Mouse (Mus musculus): ENCODE data around the gene Gps2. TPM values are rescaled to one million over a fixed set of nuclear protein-coding genes. Genes with fewer than 3 reads are reported as not detected.
"Not testable (repeated sequence)": the region's sequence is repeated elsewhere in the genome, so short reads cannot be mapped to it uniquely, and the experiment has no call there.

Gps2 gene
- total RNA-seq, 2 experiments from 2014 or later, result 35.6 to 41.5 TPM

- H3K4me3 ChIP-seq, result no peak overlapping the region
- no peak overlapping the region for H3K27ac ChIP-seq
- DNase-seq (ENCODE audit: low spot score in 2 of 2), result no peak
- peak; percentile 43 for TF ChIP-seq CTCF (conservative IDR thresholded peaks at IDR 0.05)
Observed at GRCm38 (mm10) chr11:69950807-69951459, 37.2 kb downstream of the Gps2 start.

GRCm38 (mm10) chr11:69952274-69952673 lies 38.6 kb downstream of the Gps2 start:
- no peak for DNase-seq (ENCODE audit: low spot score in 2 of 2)
- H3K4me3 ChIP-seq, result no peak overlapping the region
- no peak; the same call in 1 of the 2 replicates for TF ChIP-seq CTCF (conservative IDR thresholded peaks at IDR 0.05)
- no peak overlapping the region for H3K27ac ChIP-seq

DNA sequence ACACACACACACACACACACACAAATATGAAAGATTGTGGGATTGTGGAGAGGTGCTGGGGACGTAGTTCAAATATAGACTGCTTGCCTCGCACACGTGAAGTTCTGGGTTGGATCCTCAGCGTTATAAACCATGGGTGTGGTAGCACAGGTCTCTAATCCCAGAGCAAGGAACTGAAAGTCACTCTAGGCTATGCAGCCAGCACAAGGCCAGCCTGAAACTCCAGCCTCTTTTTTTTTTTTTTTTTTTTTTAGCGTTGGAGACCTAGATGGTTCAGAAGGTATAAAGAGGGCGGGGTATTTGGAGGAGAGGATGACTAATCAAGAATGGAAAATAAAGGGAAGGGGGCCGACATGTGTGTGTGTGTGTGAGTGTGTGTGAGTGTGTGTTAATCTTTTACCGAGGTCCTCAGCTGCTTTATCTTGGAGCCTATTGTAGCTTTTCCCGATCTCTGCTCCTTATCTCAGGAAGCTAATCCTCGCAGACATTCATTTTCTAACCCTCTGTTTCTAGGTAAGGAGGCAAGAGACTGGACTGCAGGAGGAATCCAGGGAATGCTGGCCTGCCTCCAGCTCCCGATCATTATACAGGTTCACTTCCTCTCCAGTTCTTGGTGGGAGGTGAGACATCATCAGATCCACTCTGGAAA lies 39.7 kb downstream of the Gps2 start:
- no peak overlapping the region for H3K4me3 ChIP-seq
- TF ChIP-seq CTCF (conservative IDR thresholded peaks at IDR 0.05), result no peak
- DNase-seq (ENCODE audit: low spot score in 2 of 2), result no peak
- no peak overlapping the region for H3K27ac ChIP-seq

GRCm38 (mm10) chr11:69955618-69956017 lies 41.9 kb downstream of the Gps2 start:
- DNase-seq (ENCODE audit: low spot score in 2 of 2); H3K4me3 ChIP-seq; H3K27ac ChIP-seq: not testable (repeated sequence)

DNA sequence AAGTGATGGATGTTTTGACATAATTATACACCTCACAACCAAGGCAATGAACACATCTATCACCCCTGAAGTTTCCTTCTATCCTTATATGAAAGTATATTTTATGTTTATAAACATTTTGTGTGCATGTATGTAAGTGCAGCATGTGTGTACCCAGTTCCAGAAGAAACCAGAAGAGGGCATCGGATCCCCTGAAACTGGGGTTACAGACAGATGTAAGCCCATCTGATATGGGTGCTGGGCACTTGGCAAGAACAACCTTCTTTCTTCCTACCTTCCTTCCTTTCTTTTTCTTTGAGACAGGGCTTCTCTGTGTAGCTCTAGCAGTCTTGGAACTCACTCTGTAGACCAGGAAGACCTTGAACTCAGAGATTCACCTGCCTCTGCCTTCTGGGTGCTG lies 42.5 kb downstream of the Gps2 start:
- no peak overlapping the region for H3K27ac ChIP-seq
- TF ChIP-seq CTCF (conservative IDR thresholded peaks at IDR 0.05), result peak; percentile 43
- no peak overlapping the region for H3K4me3 ChIP-seq
- DNase-seq (ENCODE audit: low spot score in 2 of 2), result no peak

DNA sequence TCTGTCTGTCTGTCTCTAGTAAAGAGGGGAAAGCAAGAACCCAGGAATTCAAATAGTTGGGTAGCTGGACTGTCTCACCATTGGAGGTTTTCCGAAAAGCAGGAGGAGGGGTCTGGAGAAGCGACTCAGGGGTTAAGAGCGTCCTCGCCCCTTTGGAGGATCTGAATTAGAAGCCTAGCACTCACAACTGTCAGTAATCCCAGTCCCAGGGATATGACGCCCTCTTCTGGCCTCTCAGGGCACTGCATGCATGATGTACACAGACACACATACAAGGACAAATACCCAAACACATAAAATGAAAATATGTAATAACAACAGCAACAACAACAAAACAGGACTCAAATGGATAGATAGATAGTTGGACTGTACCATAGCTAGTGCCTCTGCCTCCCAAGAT lies 46.9 kb downstream of the Gps2 start:
- H3K4me3 ChIP-seq, result no peak overlapping the region
- peak; percentile 58 for TF ChIP-seq CTCF (conservative IDR thresholded peaks at IDR 0.05)
- DNase-seq (ENCODE audit: low spot score in 2 of 2), result no peak
- no peak overlapping the region for H3K27ac ChIP-seq

DNA sequence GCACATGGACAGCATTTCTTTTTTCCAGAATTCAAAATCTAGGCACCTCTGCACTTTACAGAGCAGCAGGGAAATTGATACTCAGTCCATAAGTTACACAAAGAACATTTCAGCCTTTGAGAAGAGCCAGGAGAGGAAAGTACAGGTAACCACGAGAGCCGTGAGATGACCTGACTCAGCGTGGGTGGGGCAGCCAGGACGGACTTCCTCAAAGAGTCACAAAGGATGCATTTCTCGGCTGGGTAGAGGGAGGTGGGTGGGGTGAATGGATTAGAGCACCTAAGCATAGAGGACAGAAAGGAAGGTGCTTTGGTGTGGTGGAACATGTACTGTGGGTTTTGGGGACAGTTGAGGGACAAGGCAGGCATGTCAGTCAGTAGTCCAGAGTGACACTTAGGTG lies 48.2 kb downstream of the Gps2 start:
- no peak for TF ChIP-seq CTCF (conservative IDR thresholded peaks at IDR 0.05)
- H3K4me3 ChIP-seq, result no peak overlapping the region
- DNase-seq (ENCODE audit: low spot score in 2 of 2), result no peak
- no peak overlapping the region for H3K27ac ChIP-seq

DNA sequence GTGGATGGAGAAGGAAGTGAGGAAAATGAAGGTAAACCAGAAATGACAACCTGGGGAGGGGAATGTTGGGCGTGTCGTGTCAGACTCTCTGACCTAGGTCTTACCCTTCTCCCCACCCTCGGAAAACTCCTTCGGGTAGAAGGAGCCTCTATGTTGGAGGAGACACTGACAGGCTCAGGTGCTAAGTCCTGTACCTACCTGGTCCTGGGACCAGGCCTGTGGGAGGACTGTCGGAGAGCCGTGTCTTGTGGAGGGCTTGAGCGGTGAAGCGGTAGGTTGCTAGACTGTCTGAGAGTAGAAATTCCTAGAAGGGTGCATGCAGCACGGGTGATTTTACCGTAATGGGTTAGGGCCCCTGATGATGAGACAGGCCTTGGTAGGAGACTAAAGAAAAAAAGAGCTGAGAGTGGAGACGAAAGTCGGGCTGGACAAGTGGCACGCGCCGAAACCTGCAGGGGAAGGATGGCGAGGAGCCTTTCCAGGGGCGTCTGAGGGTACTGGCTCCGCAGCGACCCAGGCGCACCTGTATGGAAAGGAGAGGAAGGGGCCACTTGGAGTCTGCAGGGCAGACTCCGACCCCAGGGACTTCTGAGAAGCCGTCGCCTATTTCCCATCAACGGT lies 51.1 kb downstream of the Gps2 start, which contains the start of gene Cldn7:
Cldn7 (plus strand) TSS at position 130 of the 621 bp plus-strand sequence.
- H3K4me3 ChIP-seq, result no peak within 1 kb of the TSS
- H3K27ac ChIP-seq, result no peak within 1 kb of the TSS
- no peak for TF ChIP-seq CTCF (conservative IDR thresholded peaks at IDR 0.05)
- DNase-seq (ENCODE audit: low spot score in 2 of 2), result no peak

DNA sequence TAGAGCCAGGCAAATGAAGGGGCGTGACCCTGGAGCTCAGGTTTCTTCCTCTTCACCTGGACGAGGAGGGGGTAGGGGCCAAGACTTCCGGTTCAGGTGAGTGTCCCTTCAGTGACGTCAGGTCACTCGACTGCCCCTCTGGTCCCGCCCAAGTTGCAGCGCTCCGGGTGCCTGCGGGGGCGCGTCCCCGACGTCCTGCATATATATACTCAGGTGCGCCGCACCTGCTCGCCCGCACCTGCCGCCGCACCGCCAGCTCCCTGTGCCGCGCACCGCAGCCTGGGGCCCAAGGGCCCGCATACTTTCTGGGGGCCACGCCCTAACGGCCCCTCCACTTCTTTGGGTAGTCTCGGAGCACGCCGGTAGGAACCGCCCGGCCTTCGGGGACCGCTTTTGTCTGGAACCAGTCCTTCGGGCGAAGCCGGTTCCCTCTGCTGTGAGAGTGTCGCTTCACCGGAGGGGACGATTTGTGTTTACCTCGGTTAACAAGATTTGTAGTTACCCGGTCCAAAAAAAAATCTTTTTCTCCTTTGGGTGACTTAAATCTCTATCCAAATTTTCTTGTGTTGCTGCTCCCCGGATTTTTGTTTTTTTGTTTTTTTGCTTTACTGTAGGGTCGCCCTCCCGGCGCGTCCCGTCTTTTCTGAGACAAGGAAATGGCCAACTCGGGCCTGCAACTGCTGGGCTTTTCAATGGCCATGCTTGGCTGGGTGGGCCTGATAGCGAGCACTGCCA lies 51.8 kb downstream of the Gps2 start:
- TF ChIP-seq CTCF (conservative IDR thresholded peaks at IDR 0.05), result no peak
- no peak overlapping the region for H3K4me3 ChIP-seq
- no peak overlapping the region for H3K27ac ChIP-seq
- no peak for DNase-seq (ENCODE audit: low spot score in 2 of 2)

Small RNA genes lying within 50 kb of the gene (microRNA-seq; reads per million reads assigned to microRNA genes)
- 0 reads per million in 2 experiments for gene Mir6924

Other genes starting within 250 kb of the Gps2 start
- gene Cd68, start 247.7 kb upstream of the Gps2 start, total RNA-seq (2021), result 10 to 100 TPM in 1 of 2 experiments, 1 to 10 TPM in 1; 9.7 to 15.4 TPM
- gene Eif4a1, start 241.5 kb upstream of the Gps2 start, total RNA-seq (2021), result 100 to 1,000 TPM; 342 to 344 TPM
- gene Senp3, start 231.8 kb upstream of the Gps2 start, total RNA-seq (2021), result 100 to 1,000 TPM; 108 to 132 TPM
- gene Tnfsf13, start 228.1 kb upstream of the Gps2 start, total RNA-seq (2021), result 1 to 10 TPM; 2.1 to 2.5 TPM
- 1 to 10 TPM; 8.9 to 9.6 TPM for gene Tnfsf12, start 218.0 kb upstream of the Gps2 start, total RNA-seq (2021)
- 1 to 10 TPM; 1.6 to 2.2 TPM for gene Tnfsfm13, start 217.8 kb upstream of the Gps2 start, total RNA-seq (2021)
- gene Polr2a, start 155.3 kb upstream of the Gps2 start, total RNA-seq (2021), result 10 to 100 TPM; 64.6 to 65.4 TPM
- not detected for gene Slc35g3, start 151.9 kb upstream of the Gps2 start, total RNA-seq (2021)
- 100 to 1,000 TPM; 122 to 133 TPM for gene Zbtb4, start 148.0 kb upstream of the Gps2 start, total RNA-seq (2021)
- gene Chrnb1, start 117.9 kb upstream of the Gps2 start, total RNA-seq (2021), result 1 to 10 TPM; 1.1 to 1.3 TPM
- 10 to 100 TPM; 25.6 to 28.0 TPM for gene Fgf11, start 112.0 kb upstream of the Gps2 start, total RNA-seq (2021)
- not detected for gene Tmem102, start 108.3 kb upstream of the Gps2 start, total RNA-seq (2021)
- gene Gm39566, start 98.6 kb upstream of the Gps2 start, total RNA-seq (2021), result not detected
- gene Spem2, start 95.4 kb upstream of the Gps2 start, total RNA-seq (2021), result not detected
- under 1 TPM; 0.34 to 0.49 TPM for gene Spem1, start 91.7 kb upstream of the Gps2 start, total RNA-seq (2021)
- 100 to 1,000 TPM; 197 to 201 TPM for gene Nlgn2, start 76.1 kb upstream of the Gps2 start, total RNA-seq (2021)
- 100 to 1,000 TPM; 113 to 114 TPM for gene Tmem256, start 75.4 kb upstream of the Gps2 start, total RNA-seq (2021)
- 10 to 100 TPM; 17.1 to 19.8 TPM for gene Plscr3, start 67.5 kb upstream of the Gps2 start, total RNA-seq (2021)
- not detected for gene Tnk1, start 55.2 kb upstream of the Gps2 start, total RNA-seq (2021)
- gene Tmem95, start 35.9 kb upstream of the Gps2 start, total RNA-seq (2021), result not detected
- gene Kctd11, start 32.5 kb upstream of the Gps2 start, total RNA-seq (2021), result 1 to 10 TPM; 1.3 to 1.4 TPM
- not detected for gene Acap1, start 18.3 kb upstream of the Gps2 start, total RNA-seq (2021)
- 1 to 10 TPM in 1 of 2 experiments, under 1 TPM in 1; 0.64 to 1.0 TPM for gene 2810408A11Rik, start 12.9 kb upstream of the Gps2 start, total RNA-seq (2021)
- gene Neurl4, start 12.8 kb upstream of the Gps2 start, total RNA-seq (2021), result 100 to 1,000 TPM; 122 to 125 TPM
- 100 to 1,000 TPM; 413 to 441 TPM for gene Eif5a, start 8.1 kb downstream of the Gps2 start, total RNA-seq (2021)
- gene Ybx2, start 21.9 kb downstream of the Gps2 start, total RNA-seq (2021), result 10 to 100 TPM; 12.4 to 14.5 TPM
- 1 to 10 TPM; 1.8 to 2.2 TPM for gene Slc2a4, start 34.3 kb downstream of the Gps2 start, total RNA-seq (2021)
- gene Cldn7, start 50.9 kb downstream of the Gps2 start, total RNA-seq (2021), result not detected
- gene Ctdnep1, start 67.3 kb downstream of the Gps2 start, total RNA-seq (2021), result 100 to 1,000 TPM; 106 to 114 TPM
- 10 to 100 TPM; 72.8 to 72.9 TPM for gene Elp5, start 68.6 kb downstream of the Gps2 start, total RNA-seq (2021)
- gene Gabarap, start 77.3 kb downstream of the Gps2 start, total RNA-seq (2021), result 100 to 1,000 TPM; 216 to 229 TPM
- 10 to 100 TPM; 40.5 to 42.6 TPM for gene Phf23, start 81.9 kb downstream of the Gps2 start, total RNA-seq (2021)
- 10 to 100 TPM; 40.6 to 45.3 TPM for gene Dvl2, start 86.7 kb downstream of the Gps2 start, total RNA-seq (2021)
- gene Acadvl, start 101.5 kb downstream of the Gps2 start, total RNA-seq (2021), result 10 to 100 TPM; 54.9 to 63.7 TPM
- gene Dlg4, start 103.1 kb downstream of the Gps2 start, total RNA-seq (2021), result 100 to 1,000 TPM; 880 to 888 TPM
- gene Asgr1, start 140.2 kb downstream of the Gps2 start, total RNA-seq (2021), result 1 to 10 TPM in 1 of 2 experiments, under 1 TPM in 1; 0.52 to 1.7 TPM
- gene Asgr2, start 178.8 kb downstream of the Gps2 start, total RNA-seq (2021), result not detected
- gene Mgl2, start 216.4 kb downstream of the Gps2 start, total RNA-seq (2021), result under 1 TPM in 1 of 2 experiments, not detected in 1; 0.46 TPM
- 1 to 10 TPM in 1 of 2 experiments, under 1 TPM in 1; 0.67 to 1.5 TPM for gene Clec10a, start 242.3 kb downstream of the Gps2 start, total RNA-seq (2021)

All from layer of hippocampus, adult 2 months (tissue).